Mouse (Mus musculus) gonadal fat pad, adult 2 months (tissue): ENCODE measurements around the gene Zbp1. TPM values are rescaled to one million over a fixed set of nuclear protein-coding genes. Genes with fewer than 3 reads are reported as not detected.

Experiments used
- DNase-seq: peaks from one replicate; pipeline ENCODE4 v3.0.0-alpha.2; 2012; ENCODE audit warnings: low read depth
- polyA plus RNA-seq: library from polyadenylated mRNA; depleted of rRNA; stranded (reverse); fragments of >200 nt; gene quantifications from 2 replicates; pipeline ENCODE4 v1.2.3, GENCODE M21; 2012

Zbp1 gene
- polyA plus RNA-seq, 1 experiment: 3.3 TPM

DNA sequence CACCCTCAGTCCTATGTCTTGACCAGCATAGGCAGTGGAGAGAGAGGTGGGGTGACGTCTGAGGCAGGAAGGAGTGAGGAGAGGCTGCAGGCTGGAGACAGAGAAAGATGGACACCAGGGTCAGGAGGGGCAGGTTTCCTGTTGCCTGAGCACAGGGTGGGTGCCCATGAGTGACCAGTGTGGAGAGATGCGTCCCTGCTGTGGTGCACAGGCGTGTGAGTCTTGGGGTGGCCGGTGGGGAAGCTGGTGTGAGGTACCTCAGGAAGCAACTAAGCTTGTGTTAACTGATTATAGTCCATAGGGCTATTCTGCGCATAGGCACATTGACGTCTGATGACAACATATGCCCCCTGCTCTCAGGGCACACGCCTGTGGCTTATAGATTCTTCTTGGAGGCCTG, 39.7 kb downstream of the Zbp1 start:
- DNase-seq: no peak

DNA sequence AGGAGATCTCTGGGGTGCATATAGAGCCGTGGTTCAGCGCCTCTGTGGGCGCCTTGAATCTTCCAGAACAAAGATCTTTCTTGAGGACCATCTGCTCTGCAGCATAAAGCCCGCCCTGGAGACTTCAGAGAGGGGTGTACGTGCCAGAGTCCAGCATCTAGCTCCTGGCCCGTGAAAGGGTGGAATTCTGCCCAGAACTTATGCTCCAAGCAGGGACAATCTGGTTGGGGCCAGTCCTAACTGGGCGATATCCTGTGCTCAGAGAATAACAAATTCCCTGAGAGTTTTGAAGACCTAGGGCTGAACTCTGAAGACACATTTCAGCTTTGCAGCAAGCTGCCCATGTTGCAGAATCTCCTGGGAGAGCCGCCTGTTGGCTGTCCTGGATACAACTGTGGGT, 40.8 kb downstream of the Zbp1 start:
- DNase-seq: no peak

DNA sequence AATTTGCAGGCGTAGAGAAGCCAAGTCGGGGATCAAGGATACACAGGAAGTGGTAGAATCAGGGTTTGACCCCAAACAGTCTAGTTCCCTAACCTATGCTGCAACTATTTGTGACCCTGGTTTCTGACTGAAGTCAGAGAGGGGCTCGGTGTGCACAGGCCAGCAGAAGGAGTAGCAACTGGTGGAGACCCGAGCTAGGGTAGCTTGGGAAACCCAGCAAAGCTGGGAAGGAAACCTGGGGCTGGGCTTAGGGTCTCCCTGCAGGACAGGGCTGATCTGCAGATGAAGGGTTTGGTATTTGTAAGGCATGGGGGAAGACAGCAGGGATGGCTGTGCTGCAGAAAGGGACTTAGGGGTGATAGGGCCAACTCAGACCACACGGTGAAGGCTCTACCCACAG, 41.2 kb downstream of the Zbp1 start:
- DNase-seq: no peak

DNA sequence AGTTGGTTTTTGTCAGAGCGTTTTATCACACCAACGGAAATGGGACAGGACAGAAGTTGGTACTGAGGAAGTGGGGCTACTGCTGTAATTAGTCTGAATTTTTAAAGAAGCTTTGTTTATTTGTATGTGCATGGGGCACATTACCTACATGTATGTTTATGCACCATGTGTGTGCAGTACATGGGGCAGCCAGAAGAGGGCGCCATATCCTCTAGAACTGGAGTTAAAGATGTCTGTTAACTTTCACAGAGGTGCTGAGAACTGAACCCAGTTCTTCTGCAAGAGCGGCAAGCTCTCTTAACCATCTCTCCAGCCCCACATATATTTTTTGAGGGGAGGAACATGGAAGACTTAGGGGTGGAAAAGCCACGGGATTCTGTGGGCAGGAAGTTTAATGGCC, 43.0 kb downstream of the Zbp1 start:
- DNase-seq: no peak

DNA sequence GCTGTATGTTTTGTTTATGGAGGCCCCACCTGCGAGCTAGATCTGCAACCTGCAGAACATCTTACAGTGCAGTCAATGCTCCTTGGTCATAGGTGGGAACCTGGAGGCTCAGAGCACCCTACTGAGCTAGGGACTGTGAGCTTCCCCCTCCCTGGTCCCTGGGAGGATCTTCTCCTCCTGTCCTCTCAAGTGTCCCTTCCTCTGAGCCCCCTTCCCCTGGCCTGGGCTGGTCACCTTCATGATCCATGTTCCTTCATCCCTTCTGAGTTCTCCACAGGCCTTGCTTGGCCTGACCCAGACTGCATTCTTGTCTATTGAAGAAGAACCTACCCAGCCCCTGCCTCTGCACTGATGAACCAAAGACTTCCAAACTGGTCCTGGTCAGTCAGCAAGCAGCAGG, 44.2 kb downstream of the Zbp1 start:
- no peak for DNase-seq

DNA sequence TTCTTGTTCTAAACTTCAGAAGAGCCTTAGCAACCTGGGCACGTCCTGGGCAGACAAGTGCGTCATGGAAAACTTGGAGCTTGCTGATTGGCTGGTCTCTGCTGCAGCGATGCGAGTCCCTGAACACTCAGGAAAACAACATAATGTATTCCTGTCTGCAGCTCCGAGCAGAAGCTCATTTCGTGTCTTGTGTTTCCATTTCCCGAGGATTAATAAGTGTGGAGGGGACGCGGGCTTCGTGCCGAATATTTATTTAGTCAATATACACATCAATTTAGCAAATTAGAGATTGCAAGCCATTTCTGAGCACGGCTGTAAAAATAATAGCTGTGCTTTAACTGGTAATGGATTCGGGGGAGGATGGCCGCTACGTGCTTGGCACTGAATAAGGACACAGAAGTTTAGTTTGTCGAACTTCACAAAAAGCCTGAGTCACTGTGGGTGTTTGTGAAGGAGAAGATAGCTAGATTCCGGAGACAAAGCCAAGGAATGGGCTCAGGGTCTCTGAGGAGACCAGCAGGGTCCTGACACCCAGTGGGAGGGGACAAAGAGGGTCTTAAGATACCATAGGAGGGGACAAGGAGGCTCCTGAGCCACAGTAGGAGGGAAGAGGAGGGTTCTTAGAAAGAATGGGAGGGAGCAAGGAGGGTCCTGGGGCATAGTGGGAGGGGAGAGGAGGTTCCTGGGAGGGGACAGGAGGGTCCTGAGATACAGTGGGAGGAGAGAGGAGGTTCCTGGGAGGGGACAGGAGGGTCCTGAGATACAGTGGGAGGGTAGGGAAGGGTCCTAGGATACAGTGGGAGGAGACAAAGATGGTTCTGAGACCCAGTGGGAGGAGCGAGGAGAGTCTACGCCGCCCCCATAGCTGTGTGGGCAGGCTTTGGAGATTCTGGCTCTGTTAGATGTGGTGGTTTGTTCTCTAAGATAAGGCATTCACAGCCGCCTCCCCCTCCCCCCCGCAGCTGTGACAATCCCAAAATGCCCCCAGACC, 44.9 kb downstream of the Zbp1 start:
- DNase-seq: no peak

DNA sequence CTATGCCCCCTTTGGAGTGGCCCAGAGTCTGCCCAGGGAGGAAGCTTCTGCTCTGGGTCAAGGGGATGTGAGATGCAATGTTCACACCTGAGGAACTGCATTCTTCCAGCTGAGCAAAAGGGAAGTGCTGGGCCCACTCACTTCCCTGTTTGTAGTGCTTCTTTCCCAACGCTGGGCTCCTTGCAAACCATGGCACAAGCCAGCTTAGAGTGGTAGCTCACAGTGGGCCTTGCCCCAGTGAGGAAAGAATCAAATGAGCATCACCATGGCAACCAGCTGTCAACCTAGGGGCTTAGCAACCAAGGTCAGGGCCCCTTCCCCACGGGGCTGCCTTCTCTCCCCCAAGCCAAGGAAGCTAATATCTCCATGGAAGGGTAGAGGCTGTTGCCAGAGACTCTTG, 45.7 kb downstream of the Zbp1 start:
- no peak for DNase-seq

DNA sequence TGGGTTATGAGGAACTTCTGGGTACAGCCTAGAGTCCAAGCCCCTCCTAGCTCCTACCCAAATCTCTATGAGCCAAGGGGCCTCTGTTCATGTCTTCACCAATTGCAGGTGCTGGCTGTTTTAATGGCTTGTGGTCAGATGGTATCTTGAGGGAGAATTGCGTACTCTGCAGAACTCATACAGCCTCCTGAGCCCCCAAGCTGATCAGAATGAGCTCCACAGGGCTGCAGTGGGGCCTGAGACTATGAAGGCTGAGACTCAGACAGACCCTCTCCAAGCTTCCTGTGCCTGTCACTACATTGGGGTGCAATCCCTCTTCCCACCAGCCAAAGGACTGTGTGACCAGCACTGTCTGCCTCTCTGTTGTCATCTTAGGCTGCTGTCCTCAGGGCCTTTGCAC, 46.3 kb downstream of the Zbp1 start:
- no peak for DNase-seq

DNA sequence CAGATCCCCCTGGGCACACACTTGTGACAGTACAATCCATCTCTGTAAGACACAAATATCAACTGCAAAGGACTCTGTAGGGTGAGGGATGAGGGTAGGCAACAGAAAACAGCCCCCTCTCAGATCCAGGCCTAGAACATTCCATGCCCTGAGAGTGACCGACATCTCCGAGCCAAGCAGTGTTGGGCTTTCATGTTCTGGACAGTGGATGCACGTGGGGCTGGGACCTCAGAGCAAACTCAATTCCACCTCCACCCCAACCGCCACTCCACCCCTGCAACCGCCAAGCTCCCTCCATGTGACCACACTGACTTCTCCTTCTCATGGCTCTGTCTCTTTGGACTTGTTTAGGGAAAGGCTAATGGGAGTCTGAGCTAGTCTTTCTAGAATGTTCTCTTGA, 46.8 kb downstream of the Zbp1 start:
- no peak for DNase-seq

DNA sequence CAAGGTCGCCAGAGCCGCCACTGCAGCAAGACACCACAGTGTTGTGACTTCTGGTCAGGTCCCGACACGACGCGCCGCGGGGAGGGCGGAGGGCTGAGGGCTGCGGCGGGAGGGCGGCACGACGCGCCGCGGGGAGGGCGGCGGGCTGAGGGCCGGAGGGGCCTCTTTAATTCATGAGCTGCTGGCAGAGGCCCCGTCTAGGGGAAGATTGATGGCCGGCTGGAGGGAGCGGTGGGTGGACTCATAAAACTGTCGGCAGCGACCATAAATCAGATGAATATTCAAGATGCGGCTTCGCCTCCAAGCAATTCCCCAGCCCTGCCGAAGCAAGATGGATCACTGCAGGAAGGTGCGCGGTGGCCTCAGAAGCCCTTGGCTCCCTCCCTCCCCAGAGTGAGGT, 47.3 kb downstream of the Zbp1 start:
- peak; percentile 26 for DNase-seq

DNA sequence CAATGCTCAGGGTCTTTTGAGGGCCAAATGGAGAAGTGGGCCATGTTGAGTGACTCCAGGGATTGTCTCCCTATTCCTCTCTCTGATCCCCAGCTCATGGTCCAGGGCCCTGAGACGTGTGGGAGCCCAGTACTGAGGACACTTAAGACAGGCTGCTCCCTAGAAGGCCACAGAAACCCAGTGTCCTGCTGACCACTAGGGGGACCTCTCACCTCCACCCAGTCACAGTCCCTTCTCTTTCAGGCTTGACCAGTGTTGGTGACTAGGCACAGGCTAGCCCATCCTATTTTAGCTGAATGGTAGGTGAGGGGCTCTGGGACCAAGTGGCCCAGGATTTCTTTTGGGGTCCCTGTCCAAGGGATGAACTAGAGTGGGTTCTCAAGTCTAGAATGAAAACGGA, 48.0 kb downstream of the Zbp1 start:
- no peak for DNase-seq

DNA sequence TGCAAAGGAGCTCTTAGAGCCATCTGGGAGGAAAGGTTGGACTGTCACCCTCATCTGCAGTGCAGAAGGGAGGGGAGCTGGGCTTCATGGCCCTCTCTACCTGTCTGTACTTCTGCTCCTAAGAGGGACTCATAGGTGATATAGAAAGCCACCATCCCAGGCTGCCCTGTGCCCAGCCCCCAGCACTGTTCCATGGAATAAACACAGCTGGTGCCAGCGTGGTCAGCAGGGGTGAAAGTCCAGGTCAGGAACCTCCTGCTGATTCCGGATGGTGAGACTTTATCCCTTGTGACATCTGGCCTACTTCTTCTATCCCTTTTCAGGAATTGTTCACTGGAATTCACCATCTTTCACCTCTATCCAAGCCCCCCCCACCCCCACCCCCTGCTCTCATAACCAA, 48.6 kb downstream of the Zbp1 start:
- no peak for DNase-seq

DNA sequence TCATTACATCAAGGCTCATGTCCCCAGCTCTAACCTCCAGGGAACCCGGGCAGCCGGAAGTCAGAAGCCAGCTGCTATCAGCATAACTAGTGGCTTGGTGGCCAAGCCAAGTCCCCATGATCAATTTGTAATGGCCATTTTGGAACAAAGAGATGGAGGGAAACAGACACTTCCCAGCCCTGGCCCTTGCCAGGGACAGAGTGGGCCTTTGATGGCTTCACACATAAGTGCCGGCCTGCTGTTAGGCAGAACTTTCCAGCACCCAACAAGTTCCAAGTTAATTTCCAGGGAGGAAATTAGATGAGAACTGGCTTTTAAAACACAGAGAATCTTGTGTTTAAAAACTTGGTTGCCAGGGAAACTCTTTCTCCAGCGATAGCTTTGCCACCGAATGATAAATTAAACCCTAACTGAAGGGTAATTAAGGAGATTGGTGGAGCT, 50.3 kb downstream of the Zbp1 start:
- DNase-seq: no peak

DNA sequence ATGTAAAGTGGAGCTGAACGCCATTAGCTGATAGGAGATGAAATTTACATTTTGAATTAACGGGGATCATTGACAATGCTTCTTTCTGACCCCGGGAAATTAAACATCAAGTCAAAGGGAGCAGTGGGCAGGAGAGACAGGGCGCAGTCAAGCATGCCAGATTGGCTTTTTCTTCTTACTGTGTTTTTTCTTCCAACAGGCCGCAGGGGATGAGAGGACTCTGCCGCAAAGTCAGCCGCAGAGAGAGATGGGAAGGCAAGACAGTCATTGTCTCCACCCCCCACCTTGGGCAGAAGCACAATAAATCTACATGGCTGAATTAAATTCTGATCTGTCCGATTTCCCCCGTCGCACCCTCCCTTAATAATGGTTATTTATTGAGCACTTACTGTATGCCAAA, 53.4 kb downstream of the Zbp1 start:
- no peak for DNase-seq

DNA sequence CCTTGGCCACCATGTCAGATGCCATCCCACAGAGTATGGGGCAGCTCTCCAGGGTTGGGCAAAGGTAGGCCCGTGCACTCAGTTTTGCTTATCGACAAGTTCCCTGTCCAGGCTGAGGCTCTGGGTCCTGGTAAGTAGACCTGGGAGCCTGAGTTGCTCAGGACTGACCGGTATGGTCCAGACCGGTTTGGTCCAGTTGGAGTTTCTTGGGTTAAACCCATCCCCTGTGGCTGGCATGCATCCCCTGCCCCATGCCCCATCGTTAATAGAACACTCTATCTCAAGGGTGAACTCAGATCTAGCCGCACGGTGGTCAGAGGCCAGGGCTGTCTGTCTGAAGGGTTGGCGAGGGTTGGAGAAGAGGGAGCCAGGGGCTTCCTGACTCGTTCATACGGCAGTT, 53.8 kb downstream of the Zbp1 start:
- DNase-seq: no peak

DNA sequence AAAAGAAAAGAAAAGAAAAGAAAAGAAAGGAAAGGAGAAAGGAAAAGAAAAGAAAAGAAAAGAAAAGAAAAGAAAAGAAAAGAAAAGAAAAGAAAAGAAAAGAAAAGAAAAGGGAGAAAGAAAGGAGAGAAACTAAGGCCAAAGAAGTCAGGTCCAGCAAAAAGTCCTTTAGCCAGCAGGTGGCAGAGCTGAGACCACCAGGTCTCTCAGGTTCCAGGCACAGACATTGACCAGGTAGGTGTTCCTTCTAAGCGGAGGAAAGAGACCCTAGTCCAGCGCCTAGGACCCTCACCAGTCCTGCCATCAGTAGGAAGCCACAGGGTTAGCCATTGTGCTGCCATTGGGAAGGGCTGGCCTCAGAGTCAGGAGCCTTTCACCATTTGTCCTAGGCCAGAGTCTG, 54.4 kb downstream of the Zbp1 start:
- DNase-seq: no peak

DNA sequence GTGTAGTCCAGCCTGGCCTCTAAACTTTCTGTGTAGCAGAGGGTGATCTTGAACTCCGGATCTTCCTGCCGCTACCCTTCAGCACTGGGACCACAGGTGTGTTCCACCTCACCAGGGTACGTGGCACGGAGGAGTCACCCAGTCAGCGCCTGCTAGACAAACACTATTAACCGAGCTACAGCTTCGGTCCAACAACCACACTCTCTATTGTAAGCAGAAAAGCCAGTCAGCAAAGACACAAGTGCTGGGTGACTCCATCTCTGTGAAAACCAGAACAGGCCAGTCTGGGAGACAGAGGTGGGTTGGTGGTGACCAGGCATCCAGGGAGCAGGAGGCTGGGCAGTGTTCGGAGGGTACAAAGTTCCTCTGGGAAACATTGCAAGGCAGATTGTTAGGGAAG, 55.3 kb downstream of the Zbp1 start:
- DNase-seq: no peak

DNA sequence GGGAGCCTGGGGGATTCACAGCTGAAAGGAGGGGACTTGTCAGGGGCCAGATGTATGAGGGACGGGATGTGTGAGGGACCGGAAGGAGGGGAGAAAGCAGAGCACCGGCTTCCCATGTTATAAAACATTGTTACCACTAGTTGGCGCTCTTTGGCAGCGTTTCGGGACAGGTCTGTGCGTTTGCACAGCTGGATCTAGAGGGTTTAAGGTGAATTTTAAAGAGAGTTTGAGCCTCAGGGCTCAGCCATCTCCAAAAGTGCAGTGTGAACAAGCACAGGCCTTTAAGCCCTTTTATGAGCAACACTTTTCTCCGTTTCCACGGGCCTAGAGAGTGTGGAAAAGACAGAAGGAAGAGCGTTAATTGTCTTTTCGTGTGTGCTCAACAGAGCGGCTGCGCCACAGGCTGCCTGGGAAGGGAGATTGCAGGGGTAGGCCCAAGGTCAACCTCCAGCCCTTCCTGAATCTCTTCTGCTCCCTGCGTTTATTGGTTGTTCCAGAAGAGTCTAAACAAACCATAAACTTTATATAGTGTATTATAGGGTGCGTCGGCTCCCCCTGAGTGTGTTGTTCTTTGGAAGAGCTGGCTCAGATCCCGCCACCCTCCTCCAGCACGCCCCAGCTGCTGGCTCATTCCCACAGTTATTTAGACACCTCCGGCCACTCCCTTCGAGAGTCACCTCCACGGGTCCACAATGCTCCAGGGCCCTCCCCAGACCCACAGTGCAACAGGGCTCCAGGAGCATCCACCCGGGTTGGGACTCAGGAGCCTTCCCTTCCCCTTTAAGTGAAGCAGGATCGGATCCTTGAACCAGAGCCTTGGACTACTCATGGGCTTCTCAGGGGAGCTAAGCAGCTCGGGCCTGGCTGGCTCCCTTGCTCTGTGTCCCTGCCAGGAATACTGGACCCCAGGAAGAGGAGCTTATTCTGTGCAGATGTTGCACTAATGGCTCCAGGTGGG, 59.1 kb downstream of the Zbp1 start:
- DNase-seq: peak; percentile 59

DNA sequence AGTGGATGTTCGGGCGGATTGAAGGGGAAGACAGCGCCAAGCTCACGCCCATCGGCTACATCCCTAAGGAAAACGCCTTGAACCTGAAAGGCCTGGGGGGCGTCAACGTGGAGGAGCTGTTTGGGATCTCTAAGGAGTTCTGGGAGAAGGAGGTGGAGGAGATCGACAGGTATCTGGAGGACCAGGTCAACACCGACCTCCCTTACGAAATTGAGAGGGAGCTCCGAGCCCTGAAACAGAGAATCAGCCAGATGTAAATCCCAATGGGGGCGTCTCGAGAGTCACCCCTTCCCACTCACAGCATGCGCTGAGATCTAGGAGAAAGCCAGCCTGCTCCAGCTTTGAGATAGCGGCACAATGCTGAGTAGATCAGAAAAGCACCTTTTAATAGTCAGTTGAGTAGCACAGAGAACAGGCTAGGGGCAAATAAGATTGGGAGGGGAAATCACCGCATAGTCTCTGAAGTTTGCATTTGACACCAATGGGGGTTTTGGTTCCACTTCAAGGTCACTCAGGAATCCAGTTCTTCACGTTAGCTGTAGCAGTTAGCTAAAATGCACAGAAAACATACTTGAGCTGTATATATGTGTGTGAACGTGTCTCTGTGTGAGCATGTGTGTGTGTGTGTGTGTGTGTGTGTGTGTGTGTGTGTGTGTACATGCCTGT, 60.2 kb downstream of the Zbp1 start:
- no peak for DNase-seq

DNA sequence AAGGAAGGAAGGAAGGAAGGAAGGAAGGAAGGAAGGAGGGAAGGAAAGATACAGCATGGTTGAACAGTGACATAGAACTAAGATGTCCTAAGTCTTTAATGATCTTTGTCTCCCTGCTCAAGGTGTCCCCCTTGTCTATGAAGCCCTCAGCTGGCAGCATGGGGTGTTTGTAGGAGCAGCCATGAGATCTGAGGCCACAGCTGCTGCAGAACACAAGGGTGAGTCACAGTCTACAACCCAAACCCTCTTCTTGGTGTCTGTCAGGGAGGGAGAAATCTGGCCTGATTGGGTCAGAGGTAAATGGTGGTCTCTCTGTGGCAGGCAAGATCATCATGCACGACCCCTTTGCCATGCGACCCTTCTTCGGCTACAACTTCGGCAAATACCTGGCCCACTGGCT, 60.9 kb downstream of the Zbp1 start:
- DNase-seq: no peak

DNA sequence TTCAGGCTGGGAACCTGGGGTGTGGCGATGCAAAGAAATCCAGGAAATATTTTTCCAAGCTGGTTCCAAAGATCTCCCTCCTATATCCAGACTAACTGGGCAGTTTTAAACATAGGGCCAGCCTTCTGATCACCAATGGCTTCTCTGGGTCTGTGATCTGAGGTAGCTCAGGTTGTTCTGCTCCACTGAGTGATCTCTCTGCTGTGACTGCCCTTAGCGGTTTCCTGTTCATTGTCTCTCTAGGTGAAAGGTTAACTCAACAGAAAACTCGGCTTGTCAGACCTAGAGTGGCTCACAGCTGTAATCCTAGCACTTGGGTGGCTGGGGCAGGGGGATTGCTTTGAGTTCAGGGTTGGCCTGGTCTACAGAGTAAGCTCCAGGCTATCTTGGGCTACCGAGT, 61.3 kb downstream of the Zbp1 start:
- DNase-seq: no peak

DNA sequence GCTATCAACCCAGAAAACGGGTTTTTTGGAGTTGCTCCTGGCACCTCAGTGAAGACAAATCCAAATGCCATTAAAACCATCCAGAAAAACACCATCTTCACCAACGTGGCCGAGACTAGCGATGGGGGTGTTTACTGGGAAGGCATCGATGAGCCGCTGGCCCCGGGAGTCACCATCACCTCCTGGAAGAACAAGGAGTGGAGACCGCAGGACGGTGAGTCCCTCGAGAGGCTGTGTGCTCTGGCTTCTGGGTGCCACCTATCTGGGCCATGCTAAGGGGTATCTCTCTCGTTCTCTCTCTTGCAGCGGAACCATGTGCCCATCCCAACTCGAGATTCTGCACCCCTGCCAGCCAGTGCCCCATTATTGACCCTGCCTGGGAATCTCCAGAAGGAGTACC, 61.8 kb downstream of the Zbp1 start:
- DNase-seq: no peak
